Mouse (Mus musculus) forebrain, embryonic 14.5 days (tissue): ENCODE data around the gene Fgfr2. TPM values are rescaled to one million over a fixed set of nuclear protein-coding genes. Genes with fewer than 3 reads are reported as not detected.
A peak's percentile ranks its signal among the peaks of the same experiment; 100 is the strongest.

Source experiments
- ATAC-seq: fragments of 200-750 bp; cut with Nextera tagmentation; 2 replicates; pipeline ENCODE4 v1.8.0; 2017; ENCODE audit warnings: mild to moderate bottlenecking, moderate library complexity
- DNase-seq: peaks from one replicate; pipeline ENCODE4 v3.0.0-alpha.2; 2015; ENCODE audit warnings: low spot score
- H3K27ac ChIP-seq: fragments of 300-500 bp; sonication (generic); 2 replicates; pipeline ENCODE4 v1.5.1; 2014; ENCODE audit warnings: low read depth, mild to moderate bottlenecking, control low read depth, low read length, moderate library complexity
- H3K27me3 ChIP-seq: fragments of 300-500 bp; sonication (generic); replicated peaks from 2 replicates; pipeline ENCODE4 v1.6.1; 2014; ENCODE audit warnings: low read length, control low read depth, mixed read lengths; ENCODE audit not compliant: control insufficient read depth, insufficient read depth
- H3K36me3 ChIP-seq: fragments of 300-500 bp; sonication (generic); 2 replicates; pipeline ENCODE4 v1.6.1; 2014; ENCODE audit warnings: low read length, control low read depth; ENCODE audit not compliant: control insufficient read depth, insufficient read depth
- H3K4me1 ChIP-seq: fragments of 300-500 bp; sonication (generic); 2 replicates; pipeline ENCODE4 v1.6.1; 2014; ENCODE audit warnings: antibody characterized with exemption, low read length, control low read depth; ENCODE audit not compliant: control insufficient read depth, insufficient read depth
- H3K4me2 ChIP-seq: fragments of 300-500 bp; sonication (generic); 2 replicates; pipeline ENCODE4 v1.6.1; 2014; ENCODE audit warnings: mild to moderate bottlenecking, control low read depth, low read length
- H3K4me3 ChIP-seq: fragments of 300-500 bp; sonication (generic); 2 replicates; pipeline ENCODE4 v1.5.1; 2014; ENCODE audit warnings: low read depth, low read length, control low read depth
- H3K9ac ChIP-seq: fragments of 300-500 bp; sonication (generic); 2 replicates; pipeline ENCODE4 v1.6.1; 2014; ENCODE audit warnings: mild to moderate bottlenecking, low read length, control low read depth, moderate library complexity
- H3K9me3 ChIP-seq: fragments of 300-500 bp; sonication (generic); replicated peaks from 2 replicates; pipeline ENCODE4 v1.6.1; 2016; ENCODE audit warnings: low read length, control low read depth, mixed read lengths; ENCODE audit not compliant: control insufficient read depth
- WGBS: fragments of 180-500 bp; shearing (Covaris S2); extraction: QIAGEN DNeasy Blood & Tissue Kit; methylation state at CpG from one replicate; pipeline ENCODE4 v1.1.7; 2014; 5-methylcytosine and 5-hydroxymethylcytosine counted together
- polyA plus RNA-seq: library from polyadenylated mRNA; unstranded; fragments of >200 nt; fragmentation: Nextera tagmentation; extraction: Ambion mirVana; gene quantifications from 2 replicates; pipeline ENCODE4 v1.2.1, GENCODE M21; 2014

The Fgfr2 gene
- polyA plus RNA-seq, 1 experiment from 2014 or later = 35.9 TPM

DNA sequence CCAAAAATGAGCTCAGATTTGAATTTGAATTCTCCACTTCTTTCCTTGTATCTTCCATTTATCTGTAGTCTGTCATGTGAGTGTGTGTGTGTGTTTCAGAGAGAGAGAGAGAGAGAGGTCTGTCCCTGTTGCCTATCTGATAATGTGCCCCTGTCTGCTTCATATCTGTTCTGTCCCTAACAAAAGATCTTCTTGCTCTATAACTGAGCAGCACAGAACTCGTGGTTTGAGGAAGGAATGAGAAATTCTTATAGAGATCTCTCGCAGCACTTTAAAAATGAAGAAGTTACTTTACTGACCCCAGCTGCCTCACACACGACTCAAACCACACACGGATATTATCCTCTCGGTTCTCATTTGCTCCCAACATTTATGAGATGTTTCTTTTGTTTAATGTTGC, 735.6 kb downstream of the Fgfr2 start:
- ATAC-seq (no peak), DNase-seq (no peak)
- Histone ChIP-seq H3K27ac (no peak overlapping the region), H3K36me3 (no peaks in the 10 kb centered on the region), H3K9me3 (no peaks in the 10 kb centered on the region), H3K4me2 (no peak overlapping the region), H3K4me1 (peaks cover 17% of the 10 kb centered on the region), H3K9ac (no peak overlapping the region), H3K4me3 (no peak overlapping the region), H3K27me3 (no peaks in the 10 kb centered on the region)
- WGBS = 80% methylated on average over 5 of the region's 5 CpGs

DNA sequence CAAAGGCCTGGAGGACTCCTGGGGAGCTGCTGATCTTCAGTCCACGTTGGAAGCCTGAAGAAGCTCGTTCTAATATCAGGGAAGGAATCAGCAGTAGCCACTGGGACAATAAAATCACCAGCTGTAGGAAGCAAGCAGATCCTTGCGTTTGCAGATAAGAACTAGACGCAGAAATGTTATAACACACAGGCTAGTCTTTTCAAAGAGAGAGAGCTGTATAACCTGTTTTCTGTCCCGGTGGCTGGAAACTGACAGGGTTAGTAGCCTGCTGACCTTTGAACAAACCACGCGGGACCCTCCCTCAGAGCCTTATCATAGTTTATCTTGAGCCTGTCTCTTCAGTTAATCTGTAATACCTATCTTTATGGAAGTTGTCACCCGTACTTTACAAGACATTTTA, 736.8 kb downstream of the Fgfr2 start:
- DNase-seq (no peak), ATAC-seq (no peak)
- no peak overlapping the region for H3K27ac ChIP-seq
- no peaks in the 10 kb centered on the region for H3K9me3 ChIP-seq
- no peaks in the 10 kb centered on the region for H3K27me3 ChIP-seq
- no peak overlapping the region for H3K4me3 ChIP-seq
- 50% methylated on average over 8 of the region's 8 CpGs for WGBS
- H3K4me2 ChIP-seq = no peak overlapping the region
- no peak overlapping the region for H3K9ac ChIP-seq
- peaks cover 17% of the 10 kb centered on the region for H3K4me1 ChIP-seq
- no peaks in the 10 kb centered on the region for H3K36me3 ChIP-seq

- Histone ChIP-seq H3K27me3 (no peaks in the 10 kb centered on the region), H3K4me2 (no peak overlapping the region), H3K9ac (no peak overlapping the region), H3K4me1 (peaks cover 17% of the 10 kb centered on the region), H3K9me3 (no peaks in the 10 kb centered on the region), H3K36me3 (no peaks in the 10 kb centered on the region), H3K4me3 (no peak overlapping the region), H3K27ac (no peak overlapping the region)
- peak; percentile 77; the same call in 1 of the 2 replicates for ATAC-seq
- DNase-seq = peak; percentile 54
- 23% methylated on average over 7 of the region's 7 CpGs for WGBS
Measured at GRCm38 (mm10) chr7:132385456-132386130, 737.6 kb downstream of the Fgfr2 start.

DNA sequence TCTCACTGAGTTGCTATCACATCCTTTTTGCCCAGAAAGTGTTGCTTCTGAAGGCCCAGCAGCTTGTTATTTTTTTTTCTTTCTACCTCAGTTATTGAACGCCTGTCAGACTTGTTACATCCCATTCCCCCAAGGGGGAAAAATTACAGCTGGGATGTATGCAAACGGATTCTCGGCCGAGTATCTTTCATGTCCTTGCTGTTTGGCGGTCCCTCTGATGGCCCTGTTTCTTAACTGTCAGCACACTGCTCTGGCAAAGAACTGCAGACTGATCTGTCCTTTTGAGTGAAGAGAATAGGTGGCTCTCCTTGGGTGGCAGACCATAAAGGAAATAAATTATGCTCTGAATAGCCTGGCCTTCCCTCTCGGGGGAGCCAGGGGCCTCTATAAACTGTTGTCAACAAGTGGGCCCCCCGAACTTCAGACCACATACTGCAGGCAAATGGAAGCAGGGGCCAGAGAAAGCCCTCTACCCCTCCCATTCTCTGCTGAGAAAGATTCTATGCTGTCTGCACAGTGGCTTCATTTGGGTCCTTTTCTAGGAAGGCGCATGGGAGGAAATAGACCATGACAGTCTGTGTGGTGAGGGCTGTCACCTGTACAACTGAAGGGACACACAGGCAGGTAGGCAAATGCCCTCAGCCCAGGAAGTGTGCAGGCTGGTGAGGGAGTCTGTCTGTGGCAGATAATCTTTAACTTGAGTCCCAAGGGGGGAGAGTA, 738.3 kb downstream of the Fgfr2 start:
- Histone ChIP-seq H3K27ac (no peak overlapping the region), H3K4me2 (no peak overlapping the region), H3K4me3 (no peak overlapping the region), H3K4me1 (peaks cover 17% of the 10 kb centered on the region), H3K36me3 (no peaks in the 10 kb centered on the region), H3K9ac (no peak overlapping the region), H3K9me3 (no peaks in the 10 kb centered on the region), H3K27me3 (no peaks in the 10 kb centered on the region)
- ATAC-seq (no peak), DNase-seq (no peak)
- WGBS = 9% methylated on average over 8 of the region's 8 CpGs

- no peaks in the 10 kb centered on the region for H3K36me3 ChIP-seq
- no peak overlapping the region for H3K4me3 ChIP-seq
- H3K27ac ChIP-seq = no peak overlapping the region
- H3K9me3 ChIP-seq = no peaks in the 10 kb centered on the region
- no peak overlapping the region for H3K4me2 ChIP-seq
- WGBS = 60% methylated on average over 1 of the region's 1 CpGs
- H3K9ac ChIP-seq = no peak overlapping the region
- H3K27me3 ChIP-seq = no peaks in the 10 kb centered on the region
- DNase-seq (no peak), ATAC-seq (no peak)
- peaks cover 15% of the 10 kb centered on the region for H3K4me1 ChIP-seq
Measured at GRCm38 (mm10) chr7:132380634-132381336, 742.4 kb downstream of the Fgfr2 start.

DNA sequence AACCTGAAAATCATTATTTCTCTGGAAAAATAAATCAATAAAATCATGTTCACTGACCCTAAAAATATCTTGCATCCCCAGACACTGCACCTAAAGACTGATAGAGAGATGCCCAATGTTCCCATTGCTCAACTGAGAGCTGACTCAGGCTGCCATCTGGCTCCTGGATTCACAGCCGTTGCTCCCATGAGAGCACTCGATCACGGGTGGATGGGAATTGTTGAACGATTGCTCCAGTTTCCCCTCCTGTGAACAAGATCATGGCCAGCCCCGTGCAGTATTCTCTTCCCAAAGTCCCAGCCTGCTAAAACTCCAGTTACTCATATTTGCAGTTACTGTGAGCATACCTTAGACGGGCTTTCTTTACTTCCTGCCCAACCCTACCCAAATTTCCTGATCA, 745.2 kb downstream of the Fgfr2 start:
- no peak overlapping the region for H3K4me2 ChIP-seq
- peaks cover 3% of the 10 kb centered on the region for H3K4me1 ChIP-seq
- no peaks in the 10 kb centered on the region for H3K27me3 ChIP-seq
- H3K9me3 ChIP-seq = no peaks in the 10 kb centered on the region
- H3K9ac ChIP-seq = no peak overlapping the region
- H3K27ac ChIP-seq = no peak overlapping the region
- ATAC-seq = no peak
- DNase-seq = no peak
- H3K4me3 ChIP-seq = no peak overlapping the region
- no peaks in the 10 kb centered on the region for H3K36me3 ChIP-seq
- WGBS = 80% methylated on average over 6 of the region's 6 CpGs

DNA sequence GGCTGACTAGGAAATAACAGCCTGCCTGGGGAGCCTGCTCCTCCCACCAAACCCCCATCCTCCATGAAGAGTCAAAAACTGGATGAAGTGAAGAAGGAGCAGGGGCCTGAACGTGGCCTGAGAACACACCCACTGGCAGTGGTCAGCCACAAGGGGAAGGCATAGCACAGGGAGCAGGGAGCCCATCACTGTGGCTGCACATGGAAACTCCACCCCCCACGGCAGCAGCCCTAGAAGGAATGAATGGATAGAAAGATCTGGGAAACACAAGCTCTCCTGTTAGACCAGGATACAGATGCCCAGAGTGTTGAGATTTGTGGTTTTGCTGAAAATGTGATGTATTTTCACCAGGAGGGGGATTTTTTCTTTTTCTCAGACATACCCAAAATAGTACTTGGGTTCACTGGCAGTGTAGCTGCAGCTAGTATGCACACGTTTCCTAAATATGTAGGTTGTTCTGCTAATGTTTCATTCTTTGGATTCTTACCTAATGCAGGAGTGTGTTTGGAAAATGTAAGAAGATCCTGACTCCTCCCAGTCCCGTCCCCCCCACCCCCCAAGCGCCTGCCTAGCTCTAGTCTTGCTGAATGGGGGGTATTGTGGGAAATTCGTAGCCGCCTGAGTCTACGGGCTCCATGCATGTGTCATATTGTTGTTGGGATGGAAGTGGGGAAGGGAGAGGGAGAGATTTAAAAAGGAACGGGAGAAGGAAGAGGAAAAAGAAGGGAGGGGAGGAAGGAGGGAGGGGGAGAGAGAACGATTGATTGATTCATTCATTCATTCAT, 749.4 kb downstream of the Fgfr2 start:
- H3K9me3 ChIP-seq = no peaks in the 10 kb centered on the region
- H3K27me3 ChIP-seq = no peaks in the 10 kb centered on the region
- peaks cover 7% of the 10 kb centered on the region for H3K4me1 ChIP-seq
- WGBS = 57% methylated on average over 10 of the region's 10 CpGs
- no peak overlapping the region for H3K9ac ChIP-seq
- 0 out of 2 replicates have a peak overlapping the region, but pooled peaks have one; percentile 63 for H3K27ac ChIP-seq
- peak; percentile 44; the same call in 1 of the 2 replicates for ATAC-seq
- DNase-seq = no peak
- H3K36me3 ChIP-seq = no peaks in the 10 kb centered on the region
- H3K4me3 ChIP-seq = no peak overlapping the region
- H3K4me2 ChIP-seq = no peak overlapping the region

DNA sequence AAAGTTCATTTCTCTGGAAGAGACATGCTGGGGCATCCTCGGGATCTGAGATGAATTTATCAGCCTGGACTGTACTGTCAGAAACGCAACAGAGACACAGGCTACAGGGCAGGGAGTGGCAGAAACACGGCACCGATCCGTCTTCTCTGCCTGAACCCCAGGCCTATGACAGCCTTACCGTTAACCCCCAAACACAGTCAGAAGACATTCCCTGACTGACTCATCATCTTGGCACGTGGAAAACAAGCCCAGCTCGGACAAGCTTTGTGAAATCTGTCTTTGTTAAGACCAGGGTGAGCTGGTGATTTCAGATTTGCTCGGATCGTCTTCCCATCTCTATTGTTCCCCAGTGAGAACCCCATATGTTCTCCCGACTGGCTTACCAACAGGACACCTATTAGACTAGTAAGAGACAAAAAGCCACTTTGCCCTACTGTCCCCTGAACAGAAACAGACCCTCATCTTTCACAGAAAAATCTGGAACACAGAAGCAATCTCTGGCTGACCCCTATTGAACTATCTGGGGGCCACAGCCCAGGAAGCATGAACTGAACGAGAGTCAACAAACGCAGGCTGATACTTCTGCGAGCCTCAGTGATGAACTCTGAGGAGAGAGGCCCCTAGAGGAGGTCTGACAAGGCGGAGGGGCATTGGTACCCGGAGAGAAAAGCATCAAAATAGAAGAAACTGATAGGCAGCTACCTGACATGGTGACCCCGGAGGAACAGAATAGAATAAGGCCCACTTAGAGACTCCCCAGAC, 750.2 kb downstream of the Fgfr2 start:
- DNase-seq (peak; percentile 32), ATAC-seq (peak; percentile 61)
- no peak overlapping the region for H3K4me3 ChIP-seq
- no peaks in the 10 kb centered on the region for H3K9me3 ChIP-seq
- WGBS = 44% methylated on average over 17 of the region's 17 CpGs
- H3K9ac ChIP-seq = 0 out of 2 replicates have a peak overlapping the region, but pooled peaks have one; percentile 6
- no peaks in the 10 kb centered on the region for H3K27me3 ChIP-seq
- H3K27ac ChIP-seq = peak overlapping the region; percentile 63; the same call in 1 of the 2 replicates
- no peak overlapping the region for H3K4me2 ChIP-seq
- no peaks in the 10 kb centered on the region for H3K36me3 ChIP-seq
- H3K4me1 ChIP-seq = peaks cover 7% of the 10 kb centered on the region
